Mouse (Mus musculus): ENCODE data around the gene Fate1.

- no peak for TF ChIP-seq CTCF (IDR thresholded peaks at IDR 0.05; ENCODE audit: low read depth)
- no peak for TF ChIP-seq EP300 (optimal IDR thresholded peaks at IDR 0.05)
These were observed 23.2 kb downstream of the Fate1 start for GRCm38 (mm10) chrX:71995972-71996371.

All from stomach, postnatal 0 days (tissue).